Mouse (Mus musculus) lung, adult 18-20 months (tissue): ENCODE measurements around the gene D930048N14Rik.
"Not testable (repeated sequence)": the region's sequence is repeated elsewhere in the genome, so short reads cannot be mapped to it uniquely, and the experiment has no call there.

Source experiments
- DNase-seq, 2 experiments: peaks; one replicate each; pipeline ENCODE4 v3.0.0; 2022; ENCODE audit warnings: mixed read lengths in 2 of 2

The D930048N14Rik gene

DNA sequence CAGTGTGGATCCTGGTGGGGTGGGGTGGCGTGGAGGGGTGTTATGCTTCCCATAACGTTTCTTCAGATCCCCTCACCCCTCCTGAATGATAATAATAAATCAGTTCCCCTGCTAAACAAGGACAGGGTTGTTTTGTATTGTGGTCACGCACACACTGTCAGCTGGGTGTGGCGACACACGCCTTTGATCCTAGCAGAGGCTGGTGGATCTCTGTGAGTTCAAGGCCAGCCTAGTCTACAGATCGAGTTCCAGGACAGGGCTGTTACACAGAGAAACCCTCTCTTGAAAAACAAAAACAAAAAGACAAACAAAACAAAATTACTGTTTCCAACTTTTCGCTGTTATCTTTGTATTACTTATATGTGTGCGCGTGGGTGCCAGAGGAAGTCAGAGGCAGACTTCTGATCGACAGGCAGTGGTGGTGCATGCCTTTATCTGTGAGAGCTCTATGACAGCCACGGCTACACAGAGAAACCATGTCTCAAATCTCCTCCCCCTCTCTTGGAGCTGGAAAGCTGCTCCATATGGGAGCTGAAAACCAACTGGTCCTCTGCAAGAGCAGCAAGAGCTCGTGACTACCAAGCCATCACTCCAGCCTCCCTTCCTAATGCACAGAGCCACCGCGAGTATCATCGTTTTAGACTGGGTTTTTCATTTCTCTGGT lies 21.0 kb upstream of the D930048N14Rik start:
- no peak for DNase-seq

DNA sequence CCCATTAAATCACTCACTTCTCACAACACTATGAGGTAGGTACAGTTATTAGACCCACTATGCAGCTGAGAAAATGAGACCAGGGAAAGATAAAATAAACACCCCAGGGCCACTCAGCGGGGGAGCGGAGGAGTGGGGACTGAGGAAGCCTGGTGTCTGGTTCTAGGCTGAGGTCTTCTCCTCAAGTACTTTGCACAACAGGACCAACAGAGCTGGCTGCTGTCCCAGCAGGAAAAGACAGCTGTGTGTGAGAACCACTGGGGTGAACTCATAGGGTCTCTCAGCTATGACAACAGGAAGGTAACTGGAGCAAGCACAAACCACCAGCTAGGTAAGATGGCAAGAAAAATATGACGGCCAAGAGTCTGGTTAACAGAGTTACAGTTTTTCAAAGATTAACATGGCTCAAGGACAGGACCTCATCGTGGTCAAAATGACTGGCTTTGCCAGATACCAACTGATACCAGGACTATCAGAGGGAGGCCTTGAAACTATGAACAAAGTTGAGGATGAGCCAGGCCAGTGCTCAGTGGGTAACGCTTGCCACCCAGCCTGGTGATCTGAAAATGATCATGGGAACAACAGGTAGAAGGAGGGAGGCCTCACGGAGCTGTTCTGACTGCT lies 18.5 kb upstream of the D930048N14Rik start:
- no peak for DNase-seq

- DNase-seq: not testable (repeated sequence)
Observed at GRCm38 (mm10) chr11:51633200-51633599, 17.6 kb upstream of the D930048N14Rik start.

- DNase-seq: no peak
Observed at GRCm38 (mm10) chr11:51633721-51634120, 17.0 kb upstream of the D930048N14Rik start.

DNA sequence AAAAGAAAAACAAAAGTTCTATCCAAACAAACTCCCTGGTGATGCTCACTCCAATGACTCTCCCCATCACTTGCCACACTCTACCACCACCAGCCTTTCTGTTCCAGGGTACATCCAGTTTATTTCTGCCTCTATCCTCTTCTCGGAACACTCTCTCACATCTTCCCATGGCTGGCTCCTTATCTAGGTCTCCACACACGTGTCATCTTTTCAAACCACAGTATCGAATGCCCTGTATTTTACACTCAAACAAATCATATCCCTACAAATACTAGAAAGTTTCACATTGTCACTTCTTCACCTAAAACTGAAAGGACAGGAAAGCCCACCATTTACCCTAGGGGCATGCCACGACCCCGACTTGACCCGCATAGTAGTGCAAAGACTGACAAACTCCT lies 15.6 kb upstream of the D930048N14Rik start:
- no peak for DNase-seq

GRCm38 (mm10) chr11:51635525-51636322 lies 15.0 kb upstream of the D930048N14Rik start, which contains the start of gene Rmnd5b:
Gene Rmnd5b, minus strand, starts transcription at chr11:51635896.
- peak; percentile 90 to 93 for DNase-seq

GRCm38 (mm10) chr11:51636323-51636684 lies 14.4 kb upstream of the D930048N14Rik start:
- peak; percentile 63 to 76 for DNase-seq

DNA sequence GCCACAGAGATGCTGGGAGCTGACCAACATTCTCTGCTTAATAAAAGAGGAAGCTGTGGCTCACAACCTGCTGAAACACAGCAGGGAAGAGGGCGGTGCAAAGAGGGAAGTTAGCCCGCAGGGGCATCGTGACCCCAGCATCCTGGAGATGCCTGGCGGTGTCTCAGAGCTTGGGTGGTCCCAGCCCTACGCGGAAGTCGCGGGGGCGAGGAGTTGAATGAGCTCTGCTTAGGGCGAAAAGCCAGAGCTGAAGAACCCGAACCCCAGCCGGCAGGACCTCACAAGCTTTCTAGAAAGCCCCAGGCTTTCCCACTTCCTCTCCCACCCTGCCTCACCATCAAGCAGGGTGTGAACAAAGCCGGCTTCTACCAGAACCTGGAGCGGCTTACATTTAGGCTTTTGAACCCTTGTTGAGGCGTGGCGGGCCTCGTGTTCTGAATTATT lies 12.8 kb upstream of the D930048N14Rik start:
- DNase-seq: peak; percentile 59 to 63

DNA sequence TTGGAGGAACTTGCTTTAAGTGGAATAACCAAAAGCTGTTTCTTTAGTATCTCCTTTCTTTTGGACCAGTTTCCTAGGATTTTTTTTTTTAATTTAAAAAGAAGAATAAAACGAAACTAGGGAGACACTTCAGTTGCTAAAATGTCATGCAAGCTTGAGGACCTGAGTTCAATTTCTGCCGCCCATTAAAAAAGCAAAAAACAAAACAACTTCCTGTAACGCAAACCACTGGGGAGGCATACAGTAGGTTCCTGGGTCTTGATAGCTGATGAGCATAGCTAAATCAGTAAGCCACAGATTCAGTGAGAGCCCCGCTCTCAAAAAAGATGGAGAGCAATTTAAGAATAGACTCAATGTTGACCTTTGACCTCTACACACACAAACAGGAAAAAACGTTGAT lies 12.3 kb upstream of the D930048N14Rik start:
- DNase-seq: no peak

- DNase-seq: peak; percentile 69 to 80
Observed at GRCm38 (mm10) chr11:51640748-51641147, 10.0 kb upstream of the D930048N14Rik start.

DNA sequence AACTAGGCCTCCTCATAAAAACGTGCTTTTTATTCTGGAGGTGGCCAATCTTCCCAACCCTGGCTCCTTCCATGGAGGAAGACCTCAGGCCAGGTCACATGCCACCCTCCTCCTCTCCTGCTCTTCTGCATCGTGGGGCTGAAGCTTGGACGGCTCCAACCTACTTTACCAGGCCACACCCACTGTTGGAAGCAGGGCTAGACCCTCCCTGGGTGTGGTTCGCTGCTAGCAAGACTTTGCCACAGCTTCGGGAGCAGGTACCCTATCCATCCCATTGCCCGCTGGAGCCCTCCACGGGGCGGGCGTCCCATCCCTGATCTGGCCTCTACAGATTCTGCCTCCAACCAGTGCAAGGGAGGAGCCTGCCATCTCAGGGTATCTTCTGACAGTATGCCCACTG lies 7.6 kb upstream of the D930048N14Rik start:
- peak in 1 of 2 experiments; percentile 19 for DNase-seq

GRCm38 (mm10) chr11:51643761-51644160 lies 7.0 kb upstream of the D930048N14Rik start:
- no peak for DNase-seq

DNA sequence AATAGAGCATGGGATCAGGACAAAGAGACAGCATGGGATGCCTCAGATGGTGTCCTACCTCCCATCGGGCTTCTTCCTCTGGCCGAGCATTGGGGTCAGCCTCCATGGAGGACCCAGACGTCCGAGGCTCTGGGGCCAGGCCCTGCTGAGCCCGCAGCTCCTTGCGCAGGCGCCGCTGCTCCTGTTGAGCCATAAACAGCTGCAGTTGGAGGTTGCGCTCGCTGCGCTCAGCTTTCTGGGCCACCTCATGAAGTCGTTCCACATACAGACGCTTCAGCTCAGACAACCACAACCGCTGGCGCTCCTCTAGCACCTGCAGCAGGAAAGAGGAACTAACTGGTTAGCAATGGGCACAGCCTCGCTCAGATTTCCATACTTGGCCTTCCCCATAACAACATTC lies 6.5 kb upstream of the D930048N14Rik start:
- DNase-seq: peak; percentile 27 to 35

DNA sequence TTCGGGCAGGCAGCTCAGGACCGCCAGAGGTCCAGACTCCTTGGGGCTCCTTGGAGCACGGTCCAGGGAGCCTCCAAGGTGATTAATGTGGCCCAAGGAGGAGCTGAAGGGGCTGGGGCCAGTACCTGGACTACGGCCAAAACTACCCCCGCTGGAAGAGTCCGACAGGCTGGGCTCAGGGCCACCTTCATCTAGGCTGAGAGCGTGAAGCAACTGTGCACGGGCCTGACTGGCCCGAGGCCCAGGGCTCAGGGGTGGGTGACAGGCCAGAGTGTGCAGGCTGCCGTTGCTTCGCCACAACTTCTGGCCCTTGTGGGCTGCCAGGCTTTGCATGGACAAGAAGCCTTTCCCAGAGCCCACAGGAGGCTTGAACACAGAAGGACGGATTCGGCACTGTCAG lies 5.5 kb upstream of the D930048N14Rik start:
- DNase-seq: no peak

- DNase-seq: no peak
Observed at GRCm38 (mm10) chr11:51646245-51646644, 4.5 kb upstream of the D930048N14Rik start.

- DNase-seq: peak; percentile 60 to 78
Observed at GRCm38 (mm10) chr11:51646751-51647667, 3.7 kb upstream of the D930048N14Rik start.

GRCm38 (mm10) chr11:51648566-51648965 lies 2.2 kb upstream of the D930048N14Rik start:
- peak in 1 of 2 experiments; percentile 42 for DNase-seq

DNA sequence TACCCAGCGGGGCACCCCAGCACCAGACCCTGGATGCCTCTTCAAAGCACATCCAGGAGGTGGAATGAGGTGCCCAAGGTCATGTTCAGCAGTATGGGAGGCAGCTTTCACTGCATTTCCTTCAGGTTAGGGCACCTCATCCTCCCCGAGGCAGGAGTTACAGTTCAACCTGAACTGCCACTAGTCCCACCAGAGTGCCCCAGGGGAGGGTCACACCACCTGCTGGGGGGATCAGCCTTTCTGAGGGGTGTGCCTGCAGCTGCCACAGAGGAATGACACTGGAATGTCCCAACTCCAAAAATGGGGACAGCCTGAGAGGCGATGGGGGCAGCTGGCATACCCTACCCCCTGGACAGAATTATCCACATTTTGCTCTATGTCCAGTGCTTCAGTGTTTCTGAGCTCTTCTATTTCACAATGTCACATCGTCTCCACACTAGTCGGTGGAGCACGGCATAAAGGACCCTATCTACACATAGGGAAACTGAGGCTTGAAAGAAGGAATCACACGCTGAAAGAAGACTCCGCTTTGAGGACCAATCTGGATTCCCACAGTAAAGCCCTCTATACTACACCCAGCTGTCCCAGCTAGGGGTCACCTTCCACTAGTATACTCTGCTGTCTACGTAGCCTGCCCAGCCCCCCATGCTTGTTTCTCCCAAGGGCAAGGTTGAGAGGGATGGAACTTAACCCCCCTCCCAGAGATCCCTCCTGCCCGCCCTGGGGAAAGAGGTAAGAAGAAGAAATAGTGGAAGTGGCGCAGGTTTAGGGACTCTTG lies 1.5 kb upstream of the D930048N14Rik start:
- DNase-seq: no peak

- DNase-seq: peak in 1 of 2 experiments; percentile 29
Observed at GRCm38 (mm10) chr11:51649889-51650199, 910 bp upstream of the D930048N14Rik start.

DNA sequence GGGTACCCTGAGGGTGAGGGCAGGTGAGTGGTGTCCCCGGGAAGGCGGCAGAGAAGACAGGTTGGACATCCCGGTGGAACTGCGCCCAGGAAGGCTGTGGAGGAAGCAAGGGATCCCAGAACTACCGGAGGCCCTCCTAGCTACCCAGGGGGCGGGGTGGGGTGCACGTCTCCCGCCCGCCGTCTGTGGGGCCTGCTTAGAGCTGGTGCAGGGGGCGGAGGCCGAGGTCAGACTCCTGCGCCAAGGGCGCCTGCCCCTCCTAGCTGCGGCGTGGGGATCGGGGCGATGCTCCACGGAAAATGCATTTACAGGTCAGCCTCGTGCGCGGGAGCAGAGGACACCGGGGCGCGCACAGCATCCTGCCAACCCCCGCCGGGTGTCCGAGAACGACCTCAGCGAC lies 493 bp upstream of the D930048N14Rik start:
- DNase-seq: peak; percentile 38 to 42

DNA sequence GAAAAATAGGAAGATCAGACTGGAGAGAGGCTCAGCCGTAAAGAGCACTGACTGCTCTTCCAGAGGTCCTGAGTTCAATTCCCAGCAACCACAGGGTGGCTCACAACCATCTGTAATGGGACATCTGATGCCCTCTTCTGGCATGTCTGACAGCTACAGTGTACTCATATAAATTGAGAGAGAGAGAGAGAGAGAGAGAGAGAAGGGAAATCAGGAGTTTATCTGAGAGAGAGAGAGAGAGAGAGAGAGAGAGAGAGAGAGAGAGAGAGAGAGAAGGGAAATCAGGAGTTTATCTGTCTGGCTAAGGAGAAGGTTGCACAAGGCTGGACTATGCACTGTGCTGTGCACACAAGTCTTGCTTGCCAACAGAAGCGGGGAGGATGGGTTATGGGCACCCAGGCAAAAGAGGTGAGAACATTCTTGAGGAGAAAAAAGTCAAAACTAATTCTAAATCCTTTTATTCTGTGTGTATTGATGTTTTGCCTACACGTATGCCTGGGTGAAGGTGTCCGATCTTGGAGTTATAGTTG lies 2.2 kb downstream of the D930048N14Rik start:
- no peak for DNase-seq

DNA sequence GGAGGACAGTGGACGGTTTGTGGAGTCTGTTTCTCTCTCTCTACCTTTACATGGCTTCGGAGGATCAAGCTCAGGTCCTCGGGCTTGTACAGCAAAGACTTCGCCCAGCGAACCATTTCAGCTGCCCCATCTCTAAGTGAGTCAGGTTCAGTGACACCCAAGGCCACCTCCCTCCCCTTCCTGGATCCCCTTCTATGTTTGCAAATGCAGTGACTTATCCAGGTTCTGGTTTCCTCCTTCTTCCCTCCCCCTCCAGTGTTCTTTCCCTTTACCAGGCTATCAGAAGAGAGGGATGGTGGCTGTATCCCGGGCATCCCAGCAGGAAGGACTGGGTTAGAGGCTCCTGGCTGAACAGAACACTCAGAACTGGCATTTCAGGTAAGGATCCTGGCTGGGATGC lies 3.0 kb downstream of the D930048N14Rik start:
- DNase-seq: no peak
